Mouse (Mus musculus): ENCODE measurements at regions not wholly inside any gene's neighbourhood (a gene's known extent, or its start where the extent isn't known, plus 50 kb on each side); places are given as distances from the start of the nearest gene placed in this dataset.

DNA sequence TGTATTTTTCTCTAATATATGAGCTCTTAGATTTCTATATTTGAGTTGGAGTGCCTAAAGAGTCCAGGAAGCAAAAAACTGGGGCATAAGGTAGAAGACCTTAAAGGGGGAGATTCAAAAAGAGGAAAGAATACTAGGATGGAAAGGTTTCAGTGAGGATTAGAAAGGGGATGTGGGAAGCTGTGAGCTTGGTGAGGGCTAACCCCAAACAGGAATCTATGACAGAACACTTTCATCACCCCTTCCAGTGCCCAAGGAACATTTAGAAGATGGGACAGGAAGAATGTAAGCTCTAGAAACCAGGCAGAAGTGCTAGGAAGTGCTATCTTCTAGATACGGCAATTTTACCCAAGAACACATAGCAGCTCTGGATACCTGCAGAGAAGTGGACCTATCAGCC is 166.5 kb upstream of the Agr3 start:
- no peak for ATAC-seq (ENCODE audit: low read depth)
- Histone ChIP-seq H3K36me3 (no peaks in the 10 kb centered on the region), H3K27ac (replicated peaks) (no peak overlapping the region), H3K27me3 (no peaks in the 10 kb centered on the region), H3K9ac (no peak overlapping the region), H3K4me3 (no peak overlapping the region), H3K4me1 (replicated peaks) (no peaks in the 10 kb centered on the region), H3K4me2 (no peak overlapping the region), H3K9me3 (peaks cover 4% of the 10 kb centered on the region; the same call in 1 of the 2 replicates)
- 91% methylated on average over 1 of the region's 1 CpGs for WGBS

DNA sequence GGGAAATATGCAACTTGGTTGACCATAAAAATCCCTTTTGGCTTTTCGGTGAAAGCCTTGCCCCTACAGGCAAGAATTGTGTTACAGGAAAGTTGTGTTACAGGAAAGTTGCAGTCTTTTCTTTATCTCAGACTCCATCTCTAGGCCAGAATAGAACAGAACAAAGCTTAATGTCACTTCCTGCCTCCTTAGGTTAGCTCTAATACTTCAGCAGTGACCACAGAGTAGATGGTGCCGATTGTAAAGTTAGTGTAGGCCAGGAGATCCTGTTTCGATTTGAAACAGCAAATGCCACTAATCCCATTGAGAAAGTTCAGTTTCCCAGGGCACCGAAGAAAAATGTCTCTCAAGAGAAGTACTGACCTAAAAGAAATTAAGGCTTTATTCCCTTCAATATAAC is 170.3 kb upstream of the Agr3 start:
- Histone ChIP-seq H3K4me1 (replicated peaks) (no peaks in the 10 kb centered on the region), H3K36me3 (no peaks in the 10 kb centered on the region), H3K4me2 (no peak overlapping the region), H3K9me3 (peaks cover 9% of the 10 kb centered on the region; the same call in 1 of the 2 replicates), H3K9ac (no peak overlapping the region), H3K27me3 (no peaks in the 10 kb centered on the region), H3K27ac (replicated peaks) (no peak overlapping the region), H3K4me3 (no peak overlapping the region)
- 90% methylated on average over 4 of the region's 4 CpGs for WGBS
- ATAC-seq (ENCODE audit: low read depth) = no peak

DNA sequence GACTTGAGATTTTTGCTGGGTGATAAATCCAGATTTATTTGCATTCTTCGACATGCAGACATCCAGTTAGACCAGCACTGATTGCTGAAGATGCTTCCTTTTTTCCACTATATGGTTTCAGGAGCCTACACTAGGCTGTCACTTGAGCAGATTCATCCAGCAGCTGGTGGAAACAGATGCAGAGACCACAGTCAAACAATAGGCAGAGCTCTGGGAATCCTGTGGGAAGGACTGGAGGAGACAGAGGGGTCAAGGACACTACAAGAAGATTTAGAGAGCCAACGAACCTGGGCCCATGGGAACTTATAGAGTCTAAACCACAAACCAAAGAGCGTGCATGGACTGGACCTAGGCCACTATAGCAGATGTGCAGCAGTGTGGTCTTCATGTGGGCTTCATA is 177.4 kb upstream of the Agr3 start:
- no peaks in the 10 kb centered on the region for H3K27me3 ChIP-seq
- peaks cover 6% of the 10 kb centered on the region; the same call in 1 of the 2 replicates for H3K4me1 ChIP-seq (replicated peaks)
- no peak for ATAC-seq (ENCODE audit: low read depth)
- H3K9me3 ChIP-seq = peaks cover 4% of the 10 kb centered on the region; the same call in 1 of the 2 replicates
- no peaks in the 10 kb centered on the region for H3K36me3 ChIP-seq
- no peak overlapping the region for H3K9ac ChIP-seq
- no peak overlapping the region for H3K4me3 ChIP-seq
- no peak overlapping the region for H3K27ac ChIP-seq (replicated peaks)
- no peak overlapping the region for H3K4me2 ChIP-seq
- WGBS = 88% methylated on average over 3 of the region's 3 CpGs

DNA sequence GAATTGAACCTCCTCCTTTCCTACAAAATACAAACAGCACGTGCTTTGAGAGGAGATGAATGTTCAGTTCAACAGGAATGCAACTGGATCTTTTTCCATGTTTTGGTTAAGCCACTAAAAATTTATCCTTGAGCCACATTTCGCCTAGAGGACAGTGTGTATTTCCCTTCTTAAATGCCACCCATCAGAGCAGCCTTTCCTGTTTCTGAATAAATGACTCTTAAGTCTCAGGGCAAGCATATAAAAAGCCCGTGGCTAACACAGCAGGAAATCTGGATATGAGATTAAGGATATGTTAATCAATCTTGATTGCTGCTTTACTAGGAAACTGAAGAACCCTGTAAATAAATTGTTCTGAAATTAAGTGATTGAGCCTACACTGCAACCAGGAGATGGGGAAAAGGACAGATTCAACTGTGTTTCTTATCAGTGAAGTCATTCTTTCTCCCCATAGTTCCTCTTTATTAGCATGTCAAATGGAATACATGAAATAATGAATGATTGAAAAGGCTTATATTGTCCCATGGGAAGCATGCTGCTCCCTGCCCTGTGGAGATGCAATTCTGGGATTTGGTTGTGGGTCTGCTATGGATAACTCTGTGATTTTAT is 178.6 kb upstream of the Agr3 start:
- Histone ChIP-seq H3K9me3 (peaks cover 4% of the 10 kb centered on the region; the same call in 1 of the 2 replicates), H3K27me3 (no peaks in the 10 kb centered on the region), H3K27ac (replicated peaks) (no peak overlapping the region), H3K4me2 (no peak overlapping the region), H3K4me3 (no peak overlapping the region), H3K9ac (no peak overlapping the region), H3K36me3 (no peaks in the 10 kb centered on the region), H3K4me1 (replicated peaks) (peaks cover 6% of the 10 kb centered on the region; the same call in 1 of the 2 replicates)
- no peak for ATAC-seq (ENCODE audit: low read depth)
- WGBS = 57% methylated on average over 3 of the region's 3 CpGs

DNA sequence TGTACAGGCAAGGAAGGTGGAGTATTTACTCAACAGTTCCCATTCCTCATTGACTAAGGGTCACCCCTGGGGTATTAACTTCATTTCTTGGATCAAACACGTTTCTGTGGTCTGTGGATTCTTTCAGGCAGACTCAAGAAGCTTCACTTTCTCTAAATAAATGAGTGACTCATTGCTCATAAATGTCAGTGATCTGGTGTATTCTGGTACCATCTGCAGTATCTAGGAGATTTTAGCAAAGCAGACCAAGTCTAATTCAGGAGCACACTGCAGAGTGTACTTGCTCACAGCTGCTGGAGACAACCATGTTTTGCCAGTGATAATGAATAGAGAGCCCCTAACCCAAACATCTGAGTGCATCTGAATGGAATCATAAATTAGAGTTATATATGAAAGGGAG is 182.7 kb upstream of the Agr3 start:
- Histone ChIP-seq H3K36me3 (no peaks in the 10 kb centered on the region), H3K9me3 (0 out of 2 replicates have a peak, but pooled peaks cover 3% of the 10 kb centered on the region), H3K9ac (no peak overlapping the region), H3K4me2 (no peak overlapping the region), H3K27me3 (no peaks in the 10 kb centered on the region), H3K4me3 (no peak overlapping the region), H3K4me1 (replicated peaks) (peaks cover 6% of the 10 kb centered on the region; the same call in 1 of the 2 replicates), H3K27ac (replicated peaks) (no peak overlapping the region)
- no peak for ATAC-seq (ENCODE audit: low read depth)
- WGBS = 58% methylated on average over 1 of the region's 1 CpGs

DNA sequence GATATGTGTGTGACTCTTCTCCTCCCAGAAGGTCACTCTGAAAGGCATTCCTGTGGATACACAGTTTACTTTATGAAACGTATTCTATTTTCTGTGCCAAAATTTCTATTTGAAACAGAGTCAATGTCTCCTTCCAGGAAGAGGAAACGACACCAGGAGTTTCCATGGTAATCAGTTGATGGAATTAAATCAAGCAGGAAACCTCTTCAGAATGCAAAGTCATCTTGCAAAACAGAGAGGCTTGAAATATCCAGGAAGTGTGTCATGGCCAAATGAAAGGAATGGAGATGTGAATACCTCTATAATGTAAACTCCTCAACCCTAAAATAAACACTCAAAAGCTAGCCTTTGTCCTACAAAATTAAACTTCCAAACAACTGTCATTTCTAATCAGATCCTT is 189.0 kb upstream of the Agr3 start:
- no peak overlapping the region for H3K27ac ChIP-seq (replicated peaks)
- H3K9ac ChIP-seq = no peak overlapping the region
- H3K27me3 ChIP-seq = no peaks in the 10 kb centered on the region
- no peaks in the 10 kb centered on the region for H3K36me3 ChIP-seq
- 0 out of 2 replicates have a peak, but pooled peaks cover 3% of the 10 kb centered on the region for H3K9me3 ChIP-seq
- 77% methylated on average over 2 of the region's 2 CpGs for WGBS
- H3K4me1 ChIP-seq (replicated peaks) = no peaks in the 10 kb centered on the region
- no peak for ATAC-seq (ENCODE audit: low read depth)
- no peak overlapping the region for H3K4me2 ChIP-seq
- no peak overlapping the region for H3K4me3 ChIP-seq

DNA sequence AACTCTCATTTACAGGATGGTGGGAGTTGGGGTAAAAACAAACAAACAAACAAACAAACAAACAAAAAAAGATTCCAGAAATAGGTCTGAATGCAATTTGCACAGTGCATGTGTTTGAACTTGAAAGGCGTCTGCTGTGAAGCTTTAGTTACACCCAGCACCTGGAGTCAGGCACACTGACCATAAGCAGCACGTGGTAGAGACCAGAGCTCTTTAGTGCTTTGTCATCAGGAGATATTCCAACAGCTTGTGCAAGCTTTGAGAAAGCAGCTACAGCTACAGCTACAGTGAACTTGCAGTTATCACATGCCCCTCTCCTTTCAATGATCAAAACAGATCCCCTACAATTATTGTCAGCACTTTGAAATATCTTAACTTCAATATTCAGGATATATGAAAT is 190.4 kb upstream of the Agr3 start:
- Histone ChIP-seq H3K4me2 (no peak overlapping the region), H3K27me3 (no peaks in the 10 kb centered on the region), H3K9me3 (0 out of 2 replicates have a peak, but pooled peaks cover 3% of the 10 kb centered on the region), H3K27ac (replicated peaks) (no peak overlapping the region), H3K4me3 (no peak overlapping the region), H3K4me1 (replicated peaks) (no peaks in the 10 kb centered on the region), H3K36me3 (no peaks in the 10 kb centered on the region), H3K9ac (no peak overlapping the region)
- ATAC-seq (ENCODE audit: low read depth) = no peak
- 74% methylated on average over 2 of the region's 2 CpGs for WGBS

DNA sequence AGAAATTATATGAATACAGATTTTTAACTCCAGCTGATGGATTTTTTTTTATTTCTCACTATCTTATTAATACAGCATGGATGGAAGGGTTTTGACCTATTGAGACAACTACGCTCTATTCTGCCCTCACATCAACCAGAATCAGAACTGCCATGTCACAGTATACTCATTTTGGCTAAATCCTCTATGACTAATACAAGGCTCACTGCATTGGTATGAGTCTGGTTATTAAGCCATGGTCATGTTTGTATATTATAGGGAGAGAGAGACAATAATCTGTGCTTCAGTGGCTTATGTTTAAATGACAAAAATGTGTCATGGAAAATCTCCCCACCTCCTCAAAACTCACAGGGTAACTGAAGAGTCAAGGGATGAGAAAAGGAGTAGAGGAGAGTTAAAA is 191.0 kb upstream of the Agr3 start:
- Histone ChIP-seq H3K27ac (replicated peaks) (no peak overlapping the region), H3K4me2 (no peak overlapping the region), H3K4me1 (replicated peaks) (no peaks in the 10 kb centered on the region), H3K9ac (no peak overlapping the region), H3K9me3 (0 out of 2 replicates have a peak, but pooled peaks cover 3% of the 10 kb centered on the region), H3K4me3 (no peak overlapping the region), H3K36me3 (no peaks in the 10 kb centered on the region), H3K27me3 (no peaks in the 10 kb centered on the region)
- ATAC-seq (ENCODE audit: low read depth) = no peak
- WGBS = 90% methylated on average over 1 of the region's 1 CpGs

DNA sequence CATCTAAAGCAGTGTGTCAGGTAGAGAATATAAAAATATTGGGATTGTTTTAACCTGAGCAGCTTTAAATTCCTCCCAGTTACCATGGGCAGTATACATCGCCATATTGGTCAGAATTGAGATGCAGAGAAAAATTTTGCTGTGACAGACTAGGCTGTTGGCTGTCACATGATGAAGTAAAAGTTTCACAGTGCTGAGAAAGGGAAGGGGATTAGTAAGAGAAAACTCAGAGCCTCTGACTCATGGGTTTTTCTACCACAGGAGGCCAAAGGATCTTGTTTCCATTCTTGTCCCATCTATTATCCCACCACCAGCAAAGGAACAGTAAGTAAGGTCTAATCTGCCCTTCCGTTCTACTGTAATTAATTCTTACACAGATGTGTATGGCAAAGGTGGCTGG is 191.8 kb upstream of the Agr3 start:
- Histone ChIP-seq H3K4me2 (no peak overlapping the region), H3K9ac (no peak overlapping the region), H3K36me3 (no peaks in the 10 kb centered on the region), H3K9me3 (no peaks in the 10 kb centered on the region), H3K27ac (replicated peaks) (no peak overlapping the region), H3K4me3 (no peak overlapping the region), H3K27me3 (no peaks in the 10 kb centered on the region), H3K4me1 (replicated peaks) (no peaks in the 10 kb centered on the region)
- no peak for ATAC-seq (ENCODE audit: low read depth)
- 93% methylated on average over 2 of the region's 2 CpGs for WGBS

DNA sequence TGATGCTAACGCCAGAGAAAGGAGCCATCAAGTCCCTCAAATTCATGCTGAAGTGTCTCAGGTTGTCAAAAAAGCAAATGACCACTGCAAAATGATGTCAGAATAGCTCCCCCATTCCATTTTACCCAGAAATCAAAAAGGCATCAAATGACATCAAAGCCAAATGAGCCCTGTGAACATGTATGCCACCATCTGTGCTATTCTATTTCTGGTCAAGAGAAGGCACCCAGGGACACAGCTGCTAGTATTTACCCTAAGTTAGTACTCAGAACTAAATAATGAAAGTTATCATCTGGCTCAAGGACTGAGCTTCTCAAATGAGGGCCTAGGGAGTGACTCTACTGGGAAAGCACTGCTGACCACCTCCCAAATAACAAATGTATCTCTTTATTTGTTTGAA is 191.1 kb upstream of the Ahr start:
- 87% methylated on average over 1 of the region's 1 CpGs for WGBS
- Histone ChIP-seq H3K4me2 (no peak overlapping the region), H3K4me1 (replicated peaks) (no peaks in the 10 kb centered on the region), H3K27me3 (no peaks in the 10 kb centered on the region), H3K27ac (replicated peaks) (no peak overlapping the region), H3K36me3 (no peaks in the 10 kb centered on the region), H3K9ac (no peak overlapping the region), H3K4me3 (no peak overlapping the region), H3K9me3 (no peaks in the 10 kb centered on the region)
- no peak for ATAC-seq (ENCODE audit: low read depth)

DNA sequence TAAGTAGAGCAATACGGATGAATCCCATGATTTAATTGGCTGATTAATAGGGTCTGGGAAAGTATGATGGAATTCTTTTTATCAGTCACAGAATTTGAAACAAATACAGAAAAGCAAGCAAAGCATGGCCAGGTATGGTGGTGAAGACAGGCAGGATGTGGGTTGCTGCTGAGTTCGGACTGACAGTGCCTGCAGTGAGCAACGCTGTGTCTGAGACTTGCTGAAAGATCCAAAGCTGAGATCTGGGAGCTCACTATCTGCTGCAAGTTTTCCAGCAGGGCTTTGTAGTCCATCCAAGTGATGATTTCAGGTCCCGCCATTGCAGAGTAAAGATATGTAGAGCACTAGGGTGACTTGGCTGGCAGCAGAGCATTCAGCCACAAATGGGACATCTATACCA is 189.3 kb upstream of the Ahr start:
- Histone ChIP-seq H3K27ac (replicated peaks) (no peak overlapping the region), H3K4me3 (no peak overlapping the region), H3K4me2 (no peak overlapping the region), H3K4me1 (replicated peaks) (no peaks in the 10 kb centered on the region), H3K9ac (no peak overlapping the region), H3K27me3 (no peaks in the 10 kb centered on the region), H3K36me3 (no peaks in the 10 kb centered on the region), H3K9me3 (no peaks in the 10 kb centered on the region)
- ATAC-seq (ENCODE audit: low read depth) = no peak
- WGBS = 89% methylated on average over 4 of the region's 4 CpGs

DNA sequence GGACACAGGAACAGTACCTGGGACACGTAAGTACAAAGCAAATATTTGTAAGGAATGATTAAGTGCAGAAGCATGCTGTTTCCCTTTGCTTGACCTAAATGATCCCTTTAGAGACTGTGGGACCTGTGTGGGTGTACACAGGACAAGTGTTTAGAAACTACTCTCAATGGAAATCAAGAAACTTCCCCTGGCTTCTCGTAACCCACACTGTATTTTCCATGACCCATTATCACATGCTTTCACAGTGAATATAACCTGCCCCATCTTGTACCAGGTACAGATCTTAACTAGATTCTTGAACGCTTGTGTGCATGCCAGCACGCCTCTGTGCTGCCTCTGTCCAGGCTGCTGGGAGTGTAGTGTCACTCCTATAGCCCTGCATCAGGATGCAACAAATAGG is 177.8 kb upstream of the Ahr start:
- Histone ChIP-seq H3K36me3 (no peaks in the 10 kb centered on the region), H3K9ac (no peak overlapping the region), H3K27me3 (no peaks in the 10 kb centered on the region), H3K27ac (replicated peaks) (no peak overlapping the region), H3K4me2 (no peak overlapping the region), H3K4me3 (no peak overlapping the region), H3K4me1 (replicated peaks) (no peaks in the 10 kb centered on the region), H3K9me3 (no peaks in the 10 kb centered on the region)
- 93% methylated on average over 4 of the region's 4 CpGs for WGBS
- no peak for ATAC-seq (ENCODE audit: low read depth)

DNA sequence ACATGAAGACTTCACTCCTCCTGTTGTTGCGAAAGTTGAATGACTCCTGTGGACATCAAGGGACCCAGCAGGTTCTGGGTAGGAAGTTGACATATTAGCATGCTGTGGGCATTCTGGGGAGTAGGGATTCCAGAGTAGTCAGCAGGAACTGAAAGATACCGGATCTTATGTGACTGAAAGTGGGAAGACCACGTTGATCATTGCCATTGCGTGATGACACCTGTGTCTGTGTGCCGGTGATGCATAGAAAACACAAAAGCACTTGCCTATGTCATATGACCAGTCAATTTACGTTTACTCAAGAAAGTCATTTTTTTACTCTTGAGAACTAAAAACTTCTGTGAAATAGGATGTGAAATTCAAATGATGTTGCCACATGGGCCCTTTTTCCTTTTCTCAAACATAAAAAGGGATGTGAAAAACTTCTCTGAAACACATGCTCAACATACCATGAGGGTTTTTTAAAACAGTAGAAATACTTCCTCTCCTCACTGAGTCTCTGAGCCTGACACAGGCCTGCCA is 176.8 kb upstream of the Ahr start:
- no peak overlapping the region for H3K9ac ChIP-seq
- no peaks in the 10 kb centered on the region for H3K36me3 ChIP-seq
- H3K4me1 ChIP-seq (replicated peaks) = no peaks in the 10 kb centered on the region
- H3K4me2 ChIP-seq = no peak overlapping the region
- no peak overlapping the region for H3K4me3 ChIP-seq
- no peak overlapping the region for H3K27ac ChIP-seq (replicated peaks)
- H3K9me3 ChIP-seq = no peaks in the 10 kb centered on the region
- no peak for ATAC-seq (ENCODE audit: low read depth)
- WGBS = 91% methylated on average over 6 of the region's 6 CpGs
- H3K27me3 ChIP-seq = no peaks in the 10 kb centered on the region
